Comparison of ENCODE assay signal across 24 mouse cellular contexts in genomic region chr12:94731391-94731790, GRCm38 (mm10).
DNase-seq lines count a peak whose midpoint lies in the region; ATAC-seq and TF ChIP-seq lines count a peak whose summit lies in the region.
"Had no signal": no experiment of that assay in that cellular context is flagged by ENCODE, and none has a peak within 500 bp of the region (broad histone marks: within the 10 kb centered on the region; RNA-seq: fewer than 3 reads in every experiment).

No protein-coding gene starts in this region.

- H3K36me3 ChIP-seq in heart, embryonic 11.5 days (ENCODE audit: control insufficient read depth, insufficient read depth, low read length): no peaks in the 10 kb centered on the region
- H3K36me3 ChIP-seq: embryonic facial prominence, embryonic 12.5 days; embryonic facial prominence, embryonic 15.5 days; heart, embryonic 13.5 days had no signal

- no peak for TF ChIP-seq CTCF in brain, embryonic 14.5 days (IDR thresholded peaks at IDR 0.05; ENCODE audit: borderline replicate concordance, extremely low read depth, insufficient read depth, insufficient read length)

- ATAC-seq in heart, embryonic 11.5 days (replicated peaks; ENCODE audit: insufficient number of reproducible peaks, low FRiP score, low TSS enrichment): no peak
- ATAC-seq: activated CD4-positive, CD25-positive, alpha-beta regulatory T cell, adult 4 months; CD4-positive, CD25-positive, alpha-beta regulatory T cell, adult 4 months; hindbrain, postnatal 0 days; inflammation-experienced regulatory T-cells, adult 6 months had no signal

- 77% methylated on average over 5 of the region's 5 CpGs for WGBS in heart, embryonic 11.5 days (ENCODE audit: insufficient replicate concordance)

- peak; percentile 9 for DNase-seq in layer of hippocampus, adult 9-10 months (ENCODE audit: low spot score)
- DNase-seq in layer of hippocampus, adult 11-12 months (ENCODE audit: low spot score): no peak
- DNase-seq in right cerebral cortex, adult 18-20 months: peak; percentile 8
- no peak for DNase-seq in right cerebral cortex, postnatal 10 days (ENCODE audit: low spot score in 2 of 2)
- peak; percentile 64 for DNase-seq in brain, embryonic 14.5 days (ENCODE audit: low read depth)
- DNase-seq: adrenal gland, adult 8-10 months; adrenal gland, postnatal 25 days; cerebellum, adult 11 months; cerebellum, adult 2 months; cerebellum, adult 9-11 months; cerebellum, postnatal 25 days; gastrocnemius, postnatal 25 days; heart, adult 18-20 months; heart, postnatal 14 days; heart, postnatal 4 days had no signal

- TF ChIP-seq POLR2A in brain, embryonic 14.5 days (IDR thresholded peaks at IDR 0.05; ENCODE audit: borderline replicate concordance, extremely low read depth, insufficient read depth, insufficient read length, poor library complexity, severe bottlenecking): no peak

- no peak overlapping the region for H3K4me3 ChIP-seq in heart, embryonic 11.5 days (ENCODE audit: low read depth, low read length)
- H3K4me3 ChIP-seq: embryonic facial prominence, embryonic 12.5 days; embryonic facial prominence, embryonic 15.5 days; heart, embryonic 13.5 days had no signal

- no peak overlapping the region for H3K27ac ChIP-seq in heart, embryonic 11.5 days (ENCODE audit: low read depth, low read length)
- H3K27ac ChIP-seq: embryonic facial prominence, embryonic 12.5 days; embryonic facial prominence, embryonic 15.5 days; heart, embryonic 13.5 days; hindbrain, embryonic 14.5 days; hindbrain, postnatal 0 days had no signal

- H3K4me2 ChIP-seq in heart, embryonic 11.5 days: no peak overlapping the region
- H3K4me2 ChIP-seq: embryonic facial prominence, embryonic 12.5 days; embryonic facial prominence, embryonic 15.5 days; heart, embryonic 13.5 days; hindbrain, embryonic 14.5 days had no signal

- no peaks in the 10 kb centered on the region for H3K9me3 ChIP-seq in heart, embryonic 11.5 days (replicated peaks; ENCODE audit: control insufficient read depth, low read length)
- H3K9me3 ChIP-seq: embryonic facial prominence, embryonic 12.5 days; embryonic facial prominence, embryonic 15.5 days; heart, embryonic 13.5 days had no signal

- no peak overlapping the region for H3K9ac ChIP-seq in heart, embryonic 11.5 days (ENCODE audit: low read depth, low read length)
- H3K9ac ChIP-seq: embryonic facial prominence, embryonic 12.5 days; embryonic facial prominence, embryonic 15.5 days; heart, embryonic 13.5 days; hindbrain, embryonic 14.5 days had no signal

- H3K4me1 ChIP-seq in heart, embryonic 11.5 days (ENCODE audit: control insufficient read depth, insufficient read depth, low read length): no peaks in the 10 kb centered on the region; the same call in 1 of the 2 replicates
- H3K4me1 ChIP-seq: embryonic facial prominence, embryonic 15.5 days had no signal

- H3K27me3 ChIP-seq in heart, embryonic 11.5 days (ENCODE audit: control insufficient read depth, insufficient read depth, low read length): no peaks in the 10 kb centered on the region
- H3K27me3 ChIP-seq: embryonic facial prominence, embryonic 12.5 days; embryonic facial prominence, embryonic 15.5 days; heart, embryonic 13.5 days had no signal

Comparison
In these comparisons a context has a peak if more than half of its experiments do, and no peak if none do; other contexts are left out.
1. DNase-seq: peak in layer of hippocampus, adult 9-10 months (single experiment), right cerebral cortex, adult 18-20 months (single experiment) and brain, embryonic 14.5 days (single experiment); none in layer of hippocampus, adult 11-12 months (single experiment) and right cerebral cortex, postnatal 10 days (0 of 2).